Mouse (Mus musculus): ENCODE results near the gene Chst8.

Gene Chst8

GRCm38 (mm10) chr7:34812531-34813111, at the start of gene Chst8:
Gene Chst8, minus strand, starts transcription at chr7:34812711.
- no peak for DNase-seq (ENCODE audit: low read depth)

GRCm38 (mm10) chr7:34858291-34858690, 45.8 kb upstream of the Chst8 start:
- DNase-seq (ENCODE audit: low read depth), result no peak

- DNase-seq (ENCODE audit: low read depth), result no peak
Observed at GRCm38 (mm10) chr7:34854781-34855352, 42.4 kb upstream of the Chst8 start.

GRCm38 (mm10) chr7:34853393-34853792, 40.9 kb upstream of the Chst8 start:
- no peak for DNase-seq (ENCODE audit: low read depth)

GRCm38 (mm10) chr7:34849660-34850059, 37.1 kb upstream of the Chst8 start:
- DNase-seq (ENCODE audit: low read depth), result no peak

GRCm38 (mm10) chr7:34848811-34849210, 36.3 kb upstream of the Chst8 start:
- no peak for DNase-seq (ENCODE audit: low read depth)

- no peak for DNase-seq (ENCODE audit: low read depth)
Observed at GRCm38 (mm10) chr7:34847900-34848299, 35.4 kb upstream of the Chst8 start.

- no peak for DNase-seq (ENCODE audit: low read depth)
Observed at GRCm38 (mm10) chr7:34847410-34847809, 34.9 kb upstream of the Chst8 start.

- DNase-seq (ENCODE audit: low read depth), result no peak
Observed at GRCm38 (mm10) chr7:34838749-34839148, 26.2 kb upstream of the Chst8 start.

- no peak for DNase-seq (ENCODE audit: low read depth)
Observed at GRCm38 (mm10) chr7:34838231-34838630, 25.7 kb upstream of the Chst8 start.

GRCm38 (mm10) chr7:34826255-34826909, 13.9 kb upstream of the Chst8 start:
- no peak for DNase-seq (ENCODE audit: low read depth)

- no peak for DNase-seq (ENCODE audit: low read depth)
Observed at GRCm38 (mm10) chr7:34821587-34821986, 9.1 kb upstream of the Chst8 start.

- DNase-seq (ENCODE audit: low read depth), result no peak
Observed at GRCm38 (mm10) chr7:34820554-34820953, 8.0 kb upstream of the Chst8 start.

GRCm38 (mm10) chr7:34819796-34820195, 7.3 kb upstream of the Chst8 start:
- no peak for DNase-seq (ENCODE audit: low read depth)

- no peak for DNase-seq (ENCODE audit: low read depth)
Observed at GRCm38 (mm10) chr7:34818660-34819059, 6.1 kb upstream of the Chst8 start.

- no peak for DNase-seq (ENCODE audit: low read depth)
Observed at GRCm38 (mm10) chr7:34816981-34817380, 4.5 kb upstream of the Chst8 start.

- DNase-seq (ENCODE audit: low read depth), result no peak
Observed at GRCm38 (mm10) chr7:34814801-34815200, 2.3 kb upstream of the Chst8 start.

GRCm38 (mm10) chr7:34811531-34812526, 682 bp downstream of the Chst8 start:
- DNase-seq (ENCODE audit: low read depth), result no peak

- DNase-seq (ENCODE audit: low read depth), result no peak
Observed at GRCm38 (mm10) chr7:34811060-34811459, 1.5 kb downstream of the Chst8 start.

GRCm38 (mm10) chr7:34806307-34806706, 6.2 kb downstream of the Chst8 start:
- no peak for DNase-seq (ENCODE audit: low read depth)

- DNase-seq (ENCODE audit: low read depth), result no peak
Observed at GRCm38 (mm10) chr7:34805691-34806205, 6.8 kb downstream of the Chst8 start.

- no peak for DNase-seq (ENCODE audit: low read depth)
Observed at GRCm38 (mm10) chr7:34805042-34805441, 7.5 kb downstream of the Chst8 start.

Measured in c-Kit-positive CD71-negative TER-119-negative erythroid progenitor cells, embryonic 14.5 days (primary cell).